9 mouse cellular contexts compared by ENCODE assay signal in genomic region chr6:35002261-35002669, GRCm38 (mm10). TPM values are rescaled to one million over a fixed set of nuclear protein-coding genes. Genes with fewer than 3 reads are reported as not detected.
A peak's percentile ranks its signal among the peaks of the same experiment; 100 is the strongest.
DNase-seq lines count a peak whose midpoint lies in the region; ATAC-seq and TF ChIP-seq lines count a peak whose summit lies in the region.
"Had no signal": no experiment of that assay in that cellular context is flagged by ENCODE, and none has a peak within 500 bp of the region (broad histone marks: within the 10 kb centered on the region; RNA-seq: fewer than 3 reads in every experiment).

No protein-coding gene starts in this region.

- no peaks in the 10 kb centered on the region for H3K9me3 ChIP-seq in midbrain, embryonic 16.5 days (replicated peaks; ENCODE audit: control insufficient read depth, low read length, poor library complexity, severe bottlenecking)
- H3K9me3 ChIP-seq: neural tube, embryonic 12.5 days had no signal

- no peak for ATAC-seq in midbrain, embryonic 16.5 days

- intact Hi-C loops in heart, adult 2 months (cut with DNase I): no loop called here
- intact Hi-C loops in heart, postnatal 25 days (cut with DNase I): no loop called here
- intact Hi-C loops in heart, postnatal 14 days (cut with DNase I): no loop called here

- TF ChIP-seq CTCF in heart, adult 2 months (IDR thresholded peaks at IDR 0.05): no peak

- no peak overlapping the region for H3K4me2 ChIP-seq in midbrain, embryonic 16.5 days (ENCODE audit: low read length)
- H3K4me2 ChIP-seq: neural tube, embryonic 12.5 days had no signal

- no peaks in the 10 kb centered on the region for H3K27me3 ChIP-seq in heart, adult 2 months (ENCODE audit: control insufficient read depth, insufficient read depth, low read length)
- no peaks in the 10 kb centered on the region for H3K27me3 ChIP-seq in midbrain, embryonic 16.5 days (ENCODE audit: control insufficient read depth, insufficient read depth, low read depth, low read length)
- H3K27me3 ChIP-seq: neural tube, embryonic 12.5 days had no signal

- no peaks in the 10 kb centered on the region for H3K36me3 ChIP-seq in heart, adult 2 months (ENCODE audit: control insufficient read depth, insufficient read depth, low read length)
- no peaks in the 10 kb centered on the region for H3K36me3 ChIP-seq in midbrain, embryonic 16.5 days (ENCODE audit: control insufficient read depth, insufficient read depth, low read length)
- H3K36me3 ChIP-seq: neural tube, embryonic 12.5 days had no signal

- no peak overlapping the region for H3K9ac ChIP-seq in heart, adult 2 months (ENCODE audit: low read depth, low read length)
- H3K9ac ChIP-seq in midbrain, embryonic 16.5 days (ENCODE audit: low read depth, low read length): no peak overlapping the region
- H3K9ac ChIP-seq: neural tube, embryonic 12.5 days had no signal

- no peak for TF ChIP-seq EP300 in heart, adult 2 months (IDR thresholded peaks at IDR 0.05; ENCODE audit: insufficient read depth, low read depth, low read length)

- H3K4me1 ChIP-seq in heart, adult 2 months (ENCODE audit: control insufficient read depth, insufficient read depth, low read length): no peaks in the 10 kb centered on the region
- no peaks in the 10 kb centered on the region for H3K4me1 ChIP-seq in midbrain, embryonic 16.5 days (ENCODE audit: control insufficient read depth, insufficient read depth, low read length)

- no peaks in the 10 kb centered on the region for H3K79me2 ChIP-seq in heart, adult 2 months (replicated peaks; ENCODE audit: control insufficient read depth, insufficient read depth, low read length)

- WGBS in heart, adult 2 months: 41% methylated on average over 18 of the region's 18 CpGs
- 81% methylated on average over 18 of the region's 18 CpGs for WGBS in midbrain, embryonic 16.5 days

- TF ChIP-seq POLR2A in heart, adult 2 months (IDR thresholded peaks at IDR 0.05; ENCODE audit: insufficient read depth, low read depth, low read length): no peak

- H3K27ac ChIP-seq in heart, adult 2 months: no peak overlapping the region
- no peak overlapping the region for H3K27ac ChIP-seq in midbrain, embryonic 16.5 days (ENCODE audit: low read length)
- H3K27ac ChIP-seq: neural tube, embryonic 12.5 days had no signal

- peak; percentile 52 to 62 for DNase-seq in heart, adult 2 months
- DNase-seq in heart, postnatal 25 days (ENCODE audit: low spot score): no peak
- peak; percentile 53 for DNase-seq in cerebellum, adult 9-10 months
- DNase-seq in heart, postnatal 14 days: peak; percentile 49 to 53
- DNase-seq in lung, postnatal 14 days: peak; percentile 32
- no peak for DNase-seq in thymus, adult 18-20 months
- no peak for DNase-seq in thymus, postnatal 10 days (ENCODE audit: low spot score in 2 of 2)

- H3K4me3 ChIP-seq in heart, adult 2 months: no peak overlapping the region
- H3K4me3 ChIP-seq in midbrain, embryonic 16.5 days (ENCODE audit: low read depth, low read length): no peak overlapping the region
- H3K4me3 ChIP-seq: neural tube, embryonic 12.5 days had no signal

RNA-seq across cellular contexts. Expression of gene Slc23a4, which starts 14.1 kb away (rescaled TPM):
- under 1 TPM; 0.16 to 0.21 TPM for total RNA-seq in heart, adult 2 months (2021)
- 0.55 and 0.76 TPM in 2 replicates for polyA plus RNA-seq in heart, adult 2 months (2012; rRNA removed)
- total RNA-seq in heart, postnatal 25 days (2021): under 1 TPM; 0.23 to 0.50 TPM
- total RNA-seq in heart, postnatal 14 days (2021): under 1 TPM; 0.61 to 0.69 TPM
- 0.85 and 0.92 TPM in 2 replicates for polyA plus RNA-seq in midbrain, embryonic 16.5 days (2015; fragmentation: Nextera tagmentation; extraction: Ambion mirVana)

Comparison
In these comparisons a context has a peak if more than half of its experiments do, and no peak if none do; other contexts are left out.
1. DNase-seq: peak in heart, adult 2 months (2 of 2), cerebellum, adult 9-10 months (single experiment), heart, postnatal 14 days (2 of 2) and lung, postnatal 14 days (single experiment); none in heart, postnatal 25 days (single experiment), thymus, adult 18-20 months (0 of 2) and thymus, postnatal 10 days (0 of 2).